Mouse (Mus musculus): ENCODE results near the gene Uvrag. TPM values are rescaled to one million over a fixed set of nuclear protein-coding genes. Genes with fewer than 3 reads are reported as not detected.
"Not testable (repeated sequence)": the region's sequence is repeated elsewhere in the genome, so short reads cannot be mapped to it uniquely, and the experiment has no call there.

The Uvrag gene
- total RNA-seq, 2 experiments from 2014 or later: 9.1 to 10.8 TPM

- no peak for DNase-seq
These were observed 43.2 kb downstream of the Uvrag start for GRCm38 (mm10) chr7:99097781-99098180.

- DNase-seq: no peak
These were observed 43.8 kb downstream of the Uvrag start for GRCm38 (mm10) chr7:99097128-99097527.

GRCm38 (mm10) chr7:99095191-99095590 is 45.8 kb downstream of the Uvrag start:
- no peak for DNase-seq

- no peak for DNase-seq
These were observed 46.6 kb downstream of the Uvrag start for GRCm38 (mm10) chr7:99094336-99094735.

- no peak for DNase-seq
These were observed 48.9 kb downstream of the Uvrag start for GRCm38 (mm10) chr7:99091915-99092645.

- DNase-seq: no peak
These were observed 51.2 kb downstream of the Uvrag start for GRCm38 (mm10) chr7:99089716-99090115.

GRCm38 (mm10) chr7:99088576-99089346 is 52.2 kb downstream of the Uvrag start:
- no peak for DNase-seq

GRCm38 (mm10) chr7:99087581-99087980 is 53.4 kb downstream of the Uvrag start:
- DNase-seq: no peak

- DNase-seq: no peak
These were observed 54.1 kb downstream of the Uvrag start for GRCm38 (mm10) chr7:99086646-99087443.

GRCm38 (mm10) chr7:99085249-99085648 is 55.7 kb downstream of the Uvrag start:
- DNase-seq: peak; percentile 60

GRCm38 (mm10) chr7:99079522-99079921 is 61.4 kb downstream of the Uvrag start:
- DNase-seq: no peak

GRCm38 (mm10) chr7:99078805-99079204 is 62.1 kb downstream of the Uvrag start:
- DNase-seq: no peak

- no peak for DNase-seq
These were observed 63.7 kb downstream of the Uvrag start for GRCm38 (mm10) chr7:99077234-99077633.

GRCm38 (mm10) chr7:99075101-99075500 is 65.8 kb downstream of the Uvrag start:
- DNase-seq: no peak

- DNase-seq: no peak
These were observed 67.1 kb downstream of the Uvrag start for GRCm38 (mm10) chr7:99073734-99074372.

- DNase-seq: no peak
These were observed 73.2 kb downstream of the Uvrag start for GRCm38 (mm10) chr7:99067710-99068109.

GRCm38 (mm10) chr7:99065920-99066319 is 75.0 kb downstream of the Uvrag start:
- no peak for DNase-seq

- no peak for DNase-seq
These were observed 75.5 kb downstream of the Uvrag start for GRCm38 (mm10) chr7:99065391-99065831.

- DNase-seq: no peak
These were observed 76.1 kb downstream of the Uvrag start for GRCm38 (mm10) chr7:99064795-99065194.

GRCm38 (mm10) chr7:99062263-99062662 is 78.7 kb downstream of the Uvrag start:
- DNase-seq: not testable (repeated sequence)

- no peak for DNase-seq
These were observed 79.8 kb downstream of the Uvrag start for GRCm38 (mm10) chr7:99061056-99061680.

GRCm38 (mm10) chr7:99060476-99060875 is 80.5 kb downstream of the Uvrag start:
- DNase-seq: no peak

Data from gastrocnemius, postnatal 25 days (tissue).